ENCODE assay signal across 12 mouse cellular contexts in genomic region chr3:154570029-154570575, GRCm38 (mm10). TPM values are rescaled to one million over a fixed set of nuclear protein-coding genes. Genes with fewer than 3 reads are reported as not detected.
A peak's percentile ranks its signal among the peaks of the same experiment; 100 is the strongest.
DNase-seq lines count a peak whose midpoint lies in the region; ATAC-seq and TF ChIP-seq lines count a peak whose summit lies in the region.
"Had no signal": no experiment of that assay in that cellular context is flagged by ENCODE, and none has a peak within 500 bp of the region (broad histone marks: within the 10 kb centered on the region; RNA-seq: fewer than 3 reads in every experiment).

No protein-coding gene starts in this region.

- peak overlapping the region; percentile 46; the same call in 1 of the 2 replicates for H3K4me3 ChIP-seq in heart, embryonic 13.5 days
- H3K4me3 ChIP-seq in forebrain, embryonic 10.5 days: peak overlapping the region; percentile 40
- no peak overlapping the region for H3K4me3 ChIP-seq in thymus, adult 2 months (ENCODE audit: control insufficient read depth, insufficient read depth, low read length)

- H3K27me3 ChIP-seq in heart, embryonic 13.5 days (replicated peaks): peaks cover 48% of the 10 kb centered on the region
- H3K27me3 ChIP-seq in forebrain, embryonic 10.5 days (ENCODE audit: poor library complexity, severe bottlenecking): peaks cover 51% of the 10 kb centered on the region
- peaks cover 3% of the 10 kb centered on the region for H3K27me3 ChIP-seq in thymus, adult 2 months (ENCODE audit: control insufficient read depth, insufficient read depth, low read length)

- H3K4me2 ChIP-seq in heart, embryonic 13.5 days: peak overlapping the region; percentile 72

- no peaks in the 10 kb centered on the region for H3K36me3 ChIP-seq in heart, embryonic 13.5 days
- no peaks in the 10 kb centered on the region for H3K36me3 ChIP-seq in forebrain, embryonic 10.5 days (replicated peaks)
- no peaks in the 10 kb centered on the region for H3K36me3 ChIP-seq in thymus, adult 2 months (ENCODE audit: control insufficient read depth, insufficient read depth, low read length)
- H3K36me3 ChIP-seq: limb, embryonic 15.5 days had no signal

- no peak for TF ChIP-seq CTCF in thymus, adult 2 months (IDR thresholded peaks at IDR 0.05; ENCODE audit: borderline replicate concordance, control insufficient read depth, extremely low read depth, insufficient read depth, low read length, poor library complexity)

- WGBS in heart, embryonic 13.5 days: 49% methylated on average over 14 of the region's 14 CpGs
- 27% methylated on average over 14 of the region's 14 CpGs for WGBS in forebrain, embryonic 10.5 days
- WGBS in thymus, adult 2 months: 78% methylated on average over 14 of the region's 14 CpGs

- ATAC-seq in heart, embryonic 13.5 days (ENCODE audit: extremely low read depth, insufficient number of reproducible peaks, low FRiP score, low TSS enrichment): no peak

- peaks cover 13% of the 10 kb centered on the region for H3K4me1 ChIP-seq in heart, embryonic 13.5 days
- H3K4me1 ChIP-seq in forebrain, embryonic 10.5 days: peaks cover 23% of the 10 kb centered on the region
- no peaks in the 10 kb centered on the region for H3K4me1 ChIP-seq in thymus, adult 2 months (replicated peaks; ENCODE audit: control insufficient read depth, insufficient read depth, low read length)

- H3K27ac ChIP-seq in heart, embryonic 13.5 days (replicated peaks): no peak overlapping the region
- no peak overlapping the region for H3K27ac ChIP-seq in forebrain, embryonic 10.5 days
- H3K27ac ChIP-seq in thymus, adult 2 months (ENCODE audit: control insufficient read depth, insufficient read depth, low read length): no peak overlapping the region
- H3K27ac ChIP-seq: limb, embryonic 15.5 days had no signal

- intact Hi-C loops in heart, postnatal 25 days (cut with DNase I): loop anchor here (5.0 kb wide), 1 partner anchor 243 kb away; no protein-coding TSS in a partner anchor

- no peak for TF ChIP-seq POLR2A in thymus, adult 2 months (IDR thresholded peaks at IDR 0.05; ENCODE audit: control insufficient read depth, extremely low read depth, insufficient read depth, low read length, poor library complexity)

- DNase-seq in heart, postnatal 25 days (ENCODE audit: low spot score): no peak
- peak; percentile 20 for DNase-seq in Muller cell, postnatal 12 days (ENCODE audit: inconsistent ontology term)
- no peak for DNase-seq in forebrain, embryonic 10.5 days (ENCODE audit: extremely low spot score, low spot score)
- DNase-seq in mesoderm, embryonic 11.5 days (ENCODE audit: low read depth, low spot score): peak; percentile 39
- no peak for DNase-seq in right cerebral cortex, adult 2 months (ENCODE audit: low spot score in 2 of 2)
- no peak for DNase-seq in thymus, adult 2 months
- no peak for DNase-seq in thymus, postnatal 4 days
- DNase-seq: adrenal gland, adult 2 months; cerebellum, adult 18-20 months; kidney, adult 18-20 months had no signal

- H3K9me3 ChIP-seq in heart, embryonic 13.5 days: no peaks in the 10 kb centered on the region
- H3K9me3 ChIP-seq in forebrain, embryonic 10.5 days: no peaks in the 10 kb centered on the region
- H3K9me3 ChIP-seq: limb, embryonic 15.5 days had no signal

- 0 out of 2 replicates have a peak overlapping the region, but pooled peaks have one; percentile 8 for H3K9ac ChIP-seq in heart, embryonic 13.5 days
- H3K9ac ChIP-seq: limb, embryonic 15.5 days had no signal

RNA-seq across cellular contexts. Expression of gene Cryz, which starts 26.4 kb away (rescaled TPM):
- polyA plus RNA-seq in heart, embryonic 13.5 days (2015; fragmentation: Nextera tagmentation; extraction: Ambion mirVana): 9.6 and 10.5 TPM in 2 replicates
- total RNA-seq in heart, postnatal 25 days (2021): 10 to 100 TPM; 16.4 to 18.8 TPM
- polyA plus RNA-seq in forebrain, embryonic 10.5 days (2016; fragmentation: Nextera tagmentation; extraction: Ambion mirVana): 23.8 and 24.2 TPM in 2 replicates
- 2.3 and 2.9 TPM in 2 replicates for polyA plus RNA-seq in thymus, adult 2 months (2012; rRNA removed)

RNA-seq across cellular contexts. Expression of gene Tyw3, which starts 26.8 kb away (rescaled TPM):
- polyA plus RNA-seq in heart, embryonic 13.5 days (2015; fragmentation: Nextera tagmentation; extraction: Ambion mirVana): 6.7 and 9.8 TPM in 2 replicates
- 1 to 10 TPM; 5.1 to 6.6 TPM for total RNA-seq in heart, postnatal 25 days (2021)
- 17.8 and 18.1 TPM in 2 replicates for polyA plus RNA-seq in forebrain, embryonic 10.5 days (2016; fragmentation: Nextera tagmentation; extraction: Ambion mirVana)
- 11.2 and 12.6 TPM in 2 replicates for polyA plus RNA-seq in thymus, adult 2 months (2012; rRNA removed)

Comparison
In these comparisons a context has a peak if more than half of its experiments do, and no peak if none do; other contexts are left out.
1. DNase-seq: peak in Muller cell, postnatal 12 days (single experiment) and mesoderm, embryonic 11.5 days (single experiment); none in heart, postnatal 25 days (single experiment), forebrain, embryonic 10.5 days (single experiment), right cerebral cortex, adult 2 months (0 of 2), thymus, adult 2 months (single experiment) and thymus, postnatal 4 days (single experiment).